Mouse (Mus musculus): Measurements from ENCODE around the gene Grip1.
A peak's percentile ranks its signal among the peaks of the same experiment; 100 is the strongest.

Gene Grip1

DNA sequence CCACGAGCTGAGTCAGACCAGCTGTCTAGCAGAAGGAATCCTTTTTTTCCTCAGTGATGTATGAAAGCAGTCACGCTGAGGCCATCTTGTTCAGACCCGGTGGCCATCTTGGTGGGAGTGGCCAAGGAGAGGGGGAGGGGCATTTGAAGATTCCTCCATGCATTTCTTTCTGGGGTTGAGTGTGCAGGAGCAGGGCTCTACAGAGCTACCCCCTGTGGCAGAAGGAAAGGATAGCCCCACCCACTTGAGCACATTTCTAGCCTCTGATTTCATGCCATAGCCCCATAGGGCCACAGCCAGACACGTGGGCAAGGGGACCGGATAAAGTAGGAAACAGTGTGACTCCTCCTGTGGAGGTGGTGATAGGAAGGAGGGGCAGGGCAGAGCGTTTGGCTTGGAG, 481.6 kb downstream of the Grip1 start:
- DNase-seq (ENCODE audit: low spot score in 2 of 2): no peak

DNA sequence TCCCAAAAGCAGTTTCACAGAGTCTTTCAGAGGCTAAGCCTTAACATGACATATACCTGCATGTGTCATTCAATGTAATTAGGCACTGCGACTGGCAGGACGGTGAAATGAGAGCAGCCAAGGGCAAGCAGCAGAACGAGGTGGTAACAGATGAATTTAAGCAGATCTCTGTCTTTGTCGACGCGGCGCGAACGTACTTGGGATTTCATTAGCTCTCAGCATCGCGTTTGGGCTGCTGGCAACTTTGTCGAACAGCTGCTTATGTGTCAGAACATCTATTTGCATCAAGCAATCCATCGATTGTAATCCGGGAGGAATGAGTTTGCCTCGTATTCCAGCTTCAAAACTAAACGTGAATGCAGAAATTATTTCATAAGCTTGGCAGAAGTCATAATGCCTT, 483.9 kb downstream of the Grip1 start:
- no peak for DNase-seq (ENCODE audit: low spot score in 2 of 2)

DNA sequence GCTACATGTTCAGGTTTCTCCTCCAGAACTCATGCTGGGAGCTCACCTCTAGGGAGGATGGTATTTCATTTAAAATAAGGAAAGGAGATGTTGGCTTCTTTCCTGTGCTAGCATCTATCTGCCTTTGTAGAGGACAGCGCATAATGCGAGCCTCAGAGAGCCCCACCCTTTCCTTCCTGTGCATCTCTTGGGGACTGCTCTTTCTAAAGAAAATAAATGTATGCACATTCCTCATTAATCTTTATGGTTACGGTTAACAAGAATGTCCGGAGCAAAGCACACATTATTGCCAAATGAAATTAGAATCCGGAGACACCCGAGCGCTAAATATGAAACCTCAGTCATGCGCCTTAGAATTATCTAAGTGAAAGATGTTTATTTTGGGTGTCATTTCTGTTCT, 490.3 kb downstream of the Grip1 start:
- DNase-seq (ENCODE audit: low spot score in 2 of 2): no peak

DNA sequence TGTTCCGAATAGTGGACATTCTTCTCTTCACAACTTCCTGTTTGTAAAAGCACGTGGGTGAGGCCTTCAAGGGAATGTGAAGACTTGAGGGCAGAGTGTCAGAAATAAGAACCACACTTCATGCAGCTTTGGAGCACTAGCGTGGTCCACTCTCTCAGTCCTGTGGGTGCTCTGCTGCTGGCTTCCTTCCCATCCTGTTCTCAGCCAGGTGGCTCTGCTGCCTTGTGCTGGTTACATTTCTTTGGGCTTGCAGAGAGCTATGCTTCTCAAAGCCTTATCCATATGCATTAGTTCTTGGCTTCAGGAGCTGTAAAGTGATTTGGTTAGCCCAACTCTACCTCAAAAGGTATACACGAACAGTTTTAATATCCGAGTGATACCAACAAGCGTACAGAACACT, 497.8 kb downstream of the Grip1 start:
- DNase-seq (ENCODE audit: low spot score in 2 of 2): no peak

DNA sequence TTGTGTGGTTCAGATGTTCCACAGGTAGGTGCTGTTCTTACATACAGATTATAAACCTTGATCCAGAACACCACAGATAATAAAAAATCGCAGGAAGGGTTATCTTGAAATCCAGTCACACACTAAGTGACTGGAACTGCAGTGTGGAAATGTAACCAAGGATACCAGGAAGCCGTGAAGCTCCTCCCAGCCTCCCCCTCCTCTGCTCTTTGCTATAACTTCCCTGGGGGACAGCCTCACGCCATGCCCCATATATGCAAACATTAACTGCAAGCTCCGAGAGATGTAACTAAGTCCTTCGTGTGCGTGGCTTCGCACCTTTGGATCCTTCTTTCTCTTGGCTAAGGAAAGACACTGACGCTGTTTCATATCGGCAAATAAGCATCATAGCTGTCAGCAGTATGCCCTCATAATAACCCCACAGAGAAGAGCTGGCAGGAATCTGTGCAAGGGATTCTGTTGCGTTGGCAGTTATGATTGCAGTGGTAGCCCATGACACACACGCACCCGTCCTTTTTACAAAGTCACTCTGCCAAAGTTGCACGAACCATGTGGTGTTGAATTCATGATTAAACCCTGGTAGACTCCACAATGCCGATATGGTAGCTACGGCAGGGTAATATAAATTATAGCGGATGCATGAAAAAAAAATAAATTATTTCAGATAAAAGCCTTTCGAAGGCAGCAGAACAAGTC, 503.8 kb downstream of the Grip1 start:
- DNase-seq (ENCODE audit: low spot score in 2 of 2): peak in 1 of 2 experiments; percentile 7

DNA sequence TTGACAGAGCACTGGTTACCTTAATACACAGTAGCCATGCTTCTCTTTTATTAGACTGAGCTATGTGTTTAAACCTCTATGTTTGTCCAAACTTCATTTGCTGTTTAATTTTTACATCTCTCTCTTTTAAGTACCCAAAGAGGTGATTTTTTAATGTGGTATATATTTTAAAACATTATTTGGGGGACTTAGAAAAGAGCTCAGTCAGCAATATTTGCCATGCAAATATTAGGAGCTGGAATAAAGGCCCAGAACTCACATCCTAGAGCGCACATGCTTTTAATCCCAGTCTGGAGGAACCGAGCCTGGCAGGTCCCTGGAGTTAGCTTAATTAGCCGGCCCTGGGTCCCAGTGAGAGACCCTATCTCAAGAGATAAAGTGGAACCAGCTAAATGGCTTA, 507.3 kb downstream of the Grip1 start:
- no peak for DNase-seq (ENCODE audit: low spot score in 2 of 2)

DNA sequence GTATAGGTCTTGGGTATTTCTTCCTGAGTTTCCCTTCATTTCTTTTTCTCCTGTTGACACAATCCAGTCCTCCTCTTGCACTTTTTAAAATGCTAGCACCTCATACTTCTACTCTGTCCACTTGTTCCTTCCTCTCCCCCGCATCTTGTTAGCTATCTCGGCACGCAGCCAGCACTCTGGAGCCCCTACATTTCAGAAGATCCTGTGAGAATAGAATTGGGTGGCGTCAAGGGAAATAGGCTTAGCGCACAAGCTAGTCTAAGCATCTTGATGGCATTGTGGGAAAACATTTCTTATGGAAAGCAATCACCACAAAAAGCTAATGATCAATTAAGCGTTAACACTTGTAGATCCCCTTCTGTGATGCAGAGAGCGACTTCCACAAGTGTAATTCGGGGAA, 512.7 kb downstream of the Grip1 start:
- no peak for DNase-seq (ENCODE audit: low spot score in 2 of 2)

DNA sequence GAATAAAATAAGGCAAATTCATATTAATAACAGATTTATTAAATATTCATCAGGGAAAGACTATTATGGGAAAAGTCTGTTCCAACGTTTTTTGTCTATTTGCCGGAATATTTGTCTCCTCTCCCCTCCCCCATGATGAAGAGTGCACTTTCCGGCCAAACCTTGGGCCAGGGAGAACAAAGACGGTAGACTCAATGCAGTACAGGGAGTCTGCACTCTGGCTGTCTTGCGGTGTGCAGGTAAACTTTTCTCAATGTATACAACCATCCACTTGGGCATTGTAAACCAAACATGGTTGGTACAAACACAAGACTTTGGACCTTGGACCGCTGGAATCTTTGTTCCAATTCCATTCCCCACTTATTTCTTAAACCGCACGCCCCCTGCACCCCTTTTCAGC, 525.8 kb downstream of the Grip1 start:
- no peak for DNase-seq (ENCODE audit: low spot score in 2 of 2)

DNA sequence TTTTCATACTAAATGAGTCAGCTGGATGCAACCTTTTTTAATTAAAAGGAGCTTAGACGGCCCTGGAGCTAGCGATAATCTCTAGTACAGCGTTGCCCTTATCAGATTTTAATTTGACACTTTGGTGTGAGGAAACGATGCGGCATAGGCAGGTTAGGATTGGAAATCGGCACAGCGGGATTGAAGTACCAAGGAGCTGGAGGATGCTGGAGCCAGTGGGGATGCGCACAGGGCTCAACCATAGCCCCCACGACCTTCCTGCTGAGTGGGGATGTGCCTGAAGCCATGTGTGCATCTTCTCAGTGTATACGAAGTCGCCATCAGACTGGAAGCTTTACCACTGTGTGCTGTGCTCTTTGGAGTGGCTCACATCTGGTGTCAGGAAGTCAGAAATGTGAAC, 526.4 kb downstream of the Grip1 start:
- no peak for DNase-seq (ENCODE audit: low spot score in 2 of 2)

DNA sequence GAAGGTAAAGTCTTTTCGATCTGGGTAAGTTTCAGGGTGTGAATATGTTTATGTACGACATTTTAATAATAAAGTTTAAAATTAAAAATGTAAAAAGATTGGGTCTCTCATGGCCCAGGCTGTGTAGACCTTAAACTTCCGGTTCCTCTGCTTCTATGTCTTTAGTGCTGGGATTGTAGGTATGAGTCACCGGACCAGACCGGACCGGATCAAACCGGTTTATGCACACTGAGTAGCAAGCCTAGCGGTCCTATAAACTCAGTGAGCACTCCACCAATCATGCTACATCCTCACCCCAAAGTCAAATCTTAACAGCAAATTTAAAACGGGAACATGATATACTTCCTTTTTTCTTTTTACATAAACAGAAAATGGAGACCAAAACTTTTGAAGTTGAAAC, 530.7 kb downstream of the Grip1 start:
- DNase-seq (ENCODE audit: low spot score in 2 of 2): no peak

DNA sequence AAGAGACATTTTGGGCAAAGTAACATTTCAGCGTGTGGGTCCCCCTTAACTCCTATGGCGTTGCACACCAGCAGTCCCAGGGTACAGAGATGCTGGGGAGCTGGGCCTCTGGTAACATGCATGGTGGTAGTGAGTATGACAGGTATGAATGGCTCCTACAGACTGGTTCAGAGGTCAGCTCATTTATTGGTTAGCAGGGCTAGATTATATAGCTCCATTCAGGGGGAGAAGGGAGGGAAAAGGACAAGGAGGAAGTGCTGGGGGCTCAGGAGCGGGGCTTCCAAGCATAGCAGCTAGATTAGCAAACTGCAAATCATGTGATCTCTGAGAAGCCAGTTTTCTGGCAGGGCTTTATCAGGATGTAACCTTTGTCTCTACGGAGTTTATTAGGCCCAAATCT, 544.8 kb downstream of the Grip1 start:
- DNase-seq (ENCODE audit: low spot score in 2 of 2): no peak

DNA sequence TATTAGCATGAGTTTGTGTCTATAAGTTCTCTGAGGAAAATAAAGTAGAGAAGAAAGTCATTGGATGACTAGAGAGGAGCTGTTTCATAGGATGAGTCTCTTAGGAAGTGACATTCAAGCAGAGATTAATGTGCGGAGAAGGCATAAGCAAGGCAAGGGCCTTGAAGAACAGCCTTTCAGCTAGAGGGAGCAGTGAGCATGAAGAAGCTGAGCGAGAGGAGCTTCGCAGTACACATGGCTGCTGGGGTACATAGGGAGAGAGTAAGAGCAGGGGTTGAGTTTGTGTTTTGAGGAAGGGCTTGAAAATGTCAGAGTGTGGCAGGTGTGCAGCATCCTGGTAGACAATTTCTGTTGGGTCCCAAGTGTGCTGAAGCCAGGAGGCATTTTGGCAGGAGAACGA, 548.5 kb downstream of the Grip1 start:
- no peak for DNase-seq (ENCODE audit: low spot score in 2 of 2)

DNA sequence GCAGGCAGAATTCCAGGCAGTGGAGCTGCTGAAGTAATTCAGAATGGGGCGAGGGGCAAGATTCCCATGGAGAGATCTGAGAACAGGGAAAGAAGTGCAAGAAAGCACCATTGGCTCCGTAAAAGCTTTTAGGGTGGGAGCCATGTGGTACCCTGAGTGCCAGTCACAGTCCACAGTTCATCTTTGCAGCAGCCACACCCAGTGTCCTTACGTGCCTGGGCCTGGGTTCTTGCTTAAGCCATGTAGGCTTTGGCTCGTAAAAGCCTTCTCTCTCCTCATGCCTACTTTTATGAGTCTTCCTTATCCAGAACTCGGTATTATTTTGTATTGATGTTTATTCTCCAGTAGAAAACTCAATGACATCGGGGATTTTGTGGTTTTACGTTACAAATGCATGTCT, 550.5 kb downstream of the Grip1 start:
- DNase-seq (ENCODE audit: low spot score in 2 of 2): no peak

DNA sequence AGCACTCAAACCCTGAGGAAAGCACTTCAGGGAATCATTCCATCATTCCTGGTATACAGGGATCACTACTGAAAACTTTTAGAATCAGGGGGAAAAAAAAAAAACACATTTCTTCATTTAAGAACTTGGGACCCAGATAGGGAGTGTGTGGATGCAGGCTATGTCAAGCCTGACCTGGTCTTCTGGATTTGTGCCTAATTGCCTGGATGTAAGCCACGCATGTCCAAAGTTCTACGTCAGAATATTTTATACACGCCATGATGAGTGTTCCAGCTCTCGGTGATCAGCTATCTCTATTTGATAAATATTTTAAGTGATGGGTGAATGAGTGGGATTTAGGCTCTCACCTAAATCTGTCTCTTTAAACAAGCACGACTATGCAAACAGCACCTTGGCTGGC, 552.0 kb downstream of the Grip1 start:
- DNase-seq (ENCODE audit: low spot score in 2 of 2): no peak

DNA sequence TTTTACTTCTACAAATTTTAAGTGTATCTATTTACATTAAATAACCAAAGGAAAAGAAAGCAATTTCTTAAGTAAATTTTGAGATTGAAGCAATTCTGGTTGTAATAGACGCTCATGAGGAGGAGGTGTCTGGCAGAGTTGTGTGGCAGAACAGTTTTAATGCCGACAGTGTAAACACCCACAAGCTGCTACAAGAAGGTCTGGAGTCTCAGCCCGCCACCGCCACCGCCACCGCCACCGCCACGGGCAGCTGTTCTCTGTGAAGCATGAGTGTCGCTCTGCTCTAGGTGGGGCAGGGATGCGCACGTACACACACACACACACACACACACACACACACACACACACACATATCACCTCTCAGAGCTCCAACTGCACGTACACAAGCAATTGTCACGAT, 558.7 kb downstream of the Grip1 start:
- DNase-seq (ENCODE audit: low spot score in 2 of 2): peak; percentile 47

DNA sequence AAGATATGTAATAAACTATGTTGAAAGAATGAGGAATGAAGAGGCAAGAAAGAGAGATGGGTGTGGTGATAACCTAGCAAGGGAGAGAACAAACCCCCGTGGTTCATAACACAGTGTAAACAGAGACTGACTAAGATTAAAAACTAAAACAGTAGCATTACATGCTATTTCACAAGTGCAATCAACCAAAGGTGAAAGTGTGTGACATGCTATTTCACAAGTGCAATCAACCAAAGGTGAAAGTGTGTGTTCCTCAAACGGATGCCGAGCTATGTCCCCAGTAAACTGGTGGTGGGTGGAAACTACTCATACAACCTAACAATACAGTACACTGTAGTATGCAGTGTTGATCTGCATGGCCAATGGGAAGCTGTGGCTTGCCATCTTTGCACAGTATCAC, 561.5 kb downstream of the Grip1 start:
- DNase-seq (ENCODE audit: low spot score in 2 of 2): no peak

DNA sequence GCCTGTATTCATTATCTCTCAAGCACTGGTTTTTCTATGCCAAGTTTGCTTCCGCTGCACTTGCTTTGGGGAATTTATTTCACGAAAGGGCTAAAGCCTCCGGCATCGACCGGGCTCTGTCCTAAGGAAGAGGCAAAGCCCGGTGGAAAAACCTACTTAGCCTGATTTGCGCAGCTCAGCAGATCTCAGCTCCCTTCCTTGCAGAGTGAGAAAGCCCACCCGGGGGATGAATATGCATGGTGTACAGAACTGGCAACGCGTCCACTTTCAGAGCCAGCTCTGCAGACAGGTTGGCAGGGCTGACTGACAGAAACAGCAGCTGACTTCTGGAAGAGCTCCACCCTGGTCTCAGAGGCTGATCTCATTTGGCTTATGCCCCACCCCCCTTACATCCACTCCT, 572.8 kb downstream of the Grip1 start:
- no peak for DNase-seq (ENCODE audit: low spot score in 2 of 2)

DNA sequence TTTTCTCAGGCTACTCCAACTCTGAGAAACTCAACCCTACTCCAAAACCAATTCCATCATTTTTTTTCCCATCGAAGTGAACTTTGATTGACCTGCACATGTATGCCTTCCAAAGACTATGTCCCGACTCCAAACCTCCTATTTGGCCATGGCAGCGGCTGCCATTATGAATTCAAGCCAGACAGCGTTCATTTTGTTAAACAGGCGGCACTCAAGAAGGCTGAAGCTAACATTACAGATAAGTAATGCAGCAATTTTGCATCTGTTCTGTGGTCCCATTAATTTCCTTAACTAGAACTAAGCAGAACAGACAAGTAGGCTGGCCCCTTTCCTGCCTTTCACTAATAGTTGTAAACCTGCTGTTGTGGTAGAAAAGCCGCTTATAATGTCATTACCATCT, 577.3 kb downstream of the Grip1 start:
- DNase-seq (ENCODE audit: low spot score in 2 of 2): no peak

DNA sequence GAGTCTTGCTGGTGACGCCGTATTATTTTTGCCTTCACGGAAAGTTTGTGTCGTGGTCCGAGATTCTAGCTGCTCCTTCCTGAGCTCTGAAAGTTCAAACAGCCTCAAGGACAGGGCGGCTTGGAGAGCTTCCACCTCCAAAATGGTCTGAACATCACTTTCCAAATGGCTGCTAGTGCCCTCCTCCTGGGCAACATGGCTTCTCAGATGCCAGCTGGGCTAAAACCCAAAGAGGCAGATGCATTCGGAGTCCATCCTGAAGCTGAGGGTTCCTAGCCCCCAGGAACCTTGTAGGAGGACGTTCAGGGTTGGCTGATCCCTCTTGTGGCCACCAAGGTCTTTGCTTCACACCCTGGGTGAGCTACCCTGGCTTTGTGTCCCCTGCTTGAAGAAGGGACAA, 577.7 kb downstream of the Grip1 start:
- DNase-seq (ENCODE audit: low spot score in 2 of 2): no peak

DNA sequence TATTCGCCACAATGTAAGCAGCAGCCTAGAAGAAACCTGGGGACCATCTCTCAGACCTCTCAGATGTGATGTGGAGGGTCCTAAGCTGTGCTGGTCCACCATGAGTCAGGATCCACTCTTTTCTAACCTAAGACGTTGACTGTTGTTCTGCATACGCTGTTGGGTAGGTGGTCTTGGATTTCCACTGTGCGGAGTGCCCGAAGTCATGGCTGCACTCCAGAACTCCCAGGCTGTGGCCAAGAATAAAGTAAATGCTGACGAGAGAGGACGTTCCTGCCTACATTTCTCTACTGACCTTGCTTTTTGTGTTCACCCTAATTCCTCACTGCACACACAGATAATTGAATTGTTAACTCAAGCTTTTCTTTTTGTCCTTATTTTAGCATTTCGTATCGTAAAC, 580.2 kb downstream of the Grip1 start:
- no peak for DNase-seq (ENCODE audit: low spot score in 2 of 2)

DNA sequence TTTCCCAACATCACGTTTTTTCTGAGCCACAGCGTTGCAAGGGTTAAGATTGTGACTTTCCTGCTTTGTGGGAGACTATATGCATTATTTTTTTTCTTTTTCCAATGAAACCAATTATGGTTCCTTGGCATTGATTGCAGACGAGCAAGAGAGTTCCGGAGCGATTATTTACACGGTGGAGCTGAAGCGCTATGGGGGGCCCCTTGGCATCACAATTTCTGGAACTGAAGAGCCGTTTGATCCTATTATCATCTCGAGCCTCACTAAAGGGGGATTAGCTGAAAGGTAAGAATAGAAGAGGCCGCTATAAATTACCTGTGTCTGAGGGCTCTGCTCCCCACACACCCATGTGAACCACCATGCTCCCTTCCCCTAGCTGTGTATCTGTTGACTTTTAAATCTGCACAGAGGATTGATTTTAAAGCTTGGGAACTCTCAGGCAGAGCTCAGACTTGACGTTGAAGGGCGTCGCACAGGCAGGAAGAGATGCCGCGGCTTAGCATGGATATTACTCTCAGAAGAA, 581.6 kb downstream of the Grip1 start:
- no peak for DNase-seq (ENCODE audit: low spot score in 2 of 2)

DNA sequence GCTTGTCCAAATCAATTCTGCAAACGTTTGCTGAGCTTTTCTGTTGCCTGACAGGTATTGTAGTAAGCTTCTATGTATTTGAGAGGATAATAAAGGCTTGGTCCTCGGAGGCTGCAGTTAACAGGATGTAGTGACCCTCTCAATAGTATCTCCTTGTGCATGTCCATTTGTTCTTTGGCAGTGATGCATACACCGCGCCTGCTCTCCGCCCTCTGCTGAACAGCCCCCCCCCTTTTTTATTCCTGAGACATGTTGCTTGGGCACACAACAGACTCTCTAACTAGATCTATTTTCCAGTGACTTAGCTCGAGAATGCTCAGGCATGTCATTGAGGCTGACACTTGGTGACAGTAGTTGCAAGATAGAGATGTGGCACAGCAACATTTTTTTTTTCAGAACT, 582.2 kb downstream of the Grip1 start:
- DNase-seq (ENCODE audit: low spot score in 2 of 2): no peak

DNA sequence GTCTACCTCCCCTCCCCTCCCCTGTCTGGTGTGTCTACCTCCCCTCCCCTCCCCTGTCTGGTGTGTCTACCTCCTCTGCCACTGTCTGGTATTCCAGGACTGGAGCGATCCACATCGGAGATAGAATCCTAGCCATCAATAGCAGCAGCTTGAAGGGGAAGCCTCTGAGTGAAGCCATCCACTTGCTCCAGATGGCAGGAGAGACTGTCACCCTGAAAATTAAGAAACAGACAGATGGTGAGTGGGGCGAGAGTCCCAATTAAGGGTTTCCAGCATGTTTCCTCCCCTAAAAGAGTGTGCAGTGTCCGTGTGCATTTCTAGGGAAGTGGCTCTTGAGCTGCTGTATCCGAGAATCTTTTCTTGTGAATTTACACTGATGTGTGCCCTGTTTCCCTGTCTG, 584.6 kb downstream of the Grip1 start:
- DNase-seq (ENCODE audit: low spot score in 2 of 2): peak; percentile 75 to 77

DNA sequence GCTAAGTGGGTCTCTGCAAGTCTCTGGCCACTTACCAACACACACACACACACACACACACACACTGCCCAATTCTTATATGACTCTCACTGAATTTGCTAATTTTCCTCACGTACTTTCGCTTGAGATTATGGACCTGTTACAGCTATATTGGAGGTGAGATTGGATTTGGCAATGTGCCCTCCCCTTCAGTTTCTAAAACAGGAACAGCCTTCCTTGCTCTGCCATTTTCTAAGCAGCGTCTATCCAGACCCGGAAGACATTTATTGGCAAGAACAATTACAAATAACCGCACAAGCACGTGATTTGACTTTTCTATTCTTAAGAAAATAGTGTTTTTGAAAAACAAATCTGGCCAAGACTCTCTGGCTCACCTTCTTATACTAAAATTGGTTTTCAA, 590.6 kb downstream of the Grip1 start:
- no peak for DNase-seq (ENCODE audit: low spot score in 2 of 2)
